ENCODE assay signal across 12 mouse cellular contexts in genomic region chr17:84111787-84112370, GRCm38 (mm10).
DNase-seq lines count a peak whose midpoint lies in the region; ATAC-seq and TF ChIP-seq lines count a peak whose summit lies in the region.
"Had no signal": no experiment of that assay in that cellular context is flagged by ENCODE, and none has a peak within 500 bp of the region (broad histone marks: within the 10 kb centered on the region; RNA-seq: fewer than 3 reads in every experiment).

No protein-coding gene starts in this region.

- intact Hi-C loops in gastrocnemius, adult 2 months (cut with DNase I) = loop anchor here (5.0 to 10.0 kb wide), 3 partner anchors 85 to 313 kb away; no protein-coding TSS in a partner anchor
- intact Hi-C loops in left cerebral cortex, postnatal 10 days (cut with DNase I) = no loop called here

- H3K9me3 ChIP-seq in embryonic facial prominence, embryonic 14.5 days (ENCODE audit: control insufficient read depth, low read length) = no peaks in the 10 kb centered on the region
- H3K9me3 ChIP-seq: forebrain, embryonic 15.5 days; midbrain, embryonic 12.5 days had no signal

- H3K9ac ChIP-seq in embryonic facial prominence, embryonic 14.5 days (ENCODE audit: low read depth, low read length) = 0 out of 2 replicates have a peak overlapping the region, but pooled peaks have one; percentile 35
- H3K9ac ChIP-seq: forebrain, embryonic 15.5 days; midbrain, embryonic 12.5 days had no signal

- DNase-seq in gastrocnemius, adult 2 months = no peak
- no peak for DNase-seq in gastrocnemius, postnatal 25 days
- DNase-seq in layer of hippocampus, adult 2 months (ENCODE audit: low spot score in 2 of 2) = no peak
- DNase-seq in layer of hippocampus, postnatal 10 days (ENCODE audit: low spot score in 2 of 2) = no peak
- peak; percentile 48 for DNase-seq in embryonic facial prominence, embryonic 14.5 days (ENCODE audit: low spot score)
- no peak for DNase-seq in left cerebral cortex, postnatal 10 days (ENCODE audit: extremely low spot score in 1 of 2, low spot score in 2 of 2)
- DNase-seq in layer of hippocampus, adult 8-10 months (ENCODE audit: low spot score in 2 of 2) = no peak
- DNase-seq: cerebellum, postnatal 25 days had no signal

- no peaks in the 10 kb centered on the region for H3K36me3 ChIP-seq in embryonic facial prominence, embryonic 14.5 days (ENCODE audit: control insufficient read depth, insufficient read depth, low read length)
- no peaks in the 10 kb centered on the region for H3K36me3 ChIP-seq in macrophage (ENCODE audit: inconsistent target)
- H3K36me3 ChIP-seq: forebrain, embryonic 15.5 days; midbrain, embryonic 12.5 days had no signal

- WGBS in embryonic facial prominence, embryonic 14.5 days = 52% methylated on average over 9 of the region's 10 CpGs
- WGBS in macrophage (ENCODE audit: missing documents) = 75% methylated on average over 7 of the region's 10 CpGs

- no peaks in the 10 kb centered on the region for H3K27me3 ChIP-seq in embryonic facial prominence, embryonic 14.5 days (replicated peaks; ENCODE audit: control insufficient read depth, insufficient read depth, low read length)
- H3K27me3 ChIP-seq: forebrain, embryonic 15.5 days; midbrain, embryonic 12.5 days had no signal

- peaks cover 20% of the 10 kb centered on the region for H3K4me1 ChIP-seq in embryonic facial prominence, embryonic 14.5 days (ENCODE audit: control insufficient read depth, insufficient read depth, low read length)

- no peak for TF ChIP-seq CTCF in gastrocnemius, adult 2 months (IDR thresholded peaks at IDR 0.05)
- no peak for TF ChIP-seq CTCF in layer of hippocampus, adult 2 months (conservative IDR thresholded peaks at IDR 0.05)

- H3K79me2 ChIP-seq in macrophage (ENCODE audit: inconsistent target) = peaks cover 11% of the 10 kb centered on the region; the same call in 1 of the 2 replicates

- no peak overlapping the region; the same call in 1 of the 2 replicates for H3K4me2 ChIP-seq in embryonic facial prominence, embryonic 14.5 days (ENCODE audit: low read depth, low read length)
- H3K4me2 ChIP-seq: forebrain, embryonic 15.5 days; heart, embryonic 11.5 days; midbrain, embryonic 12.5 days had no signal

- peak overlapping the region; percentile 86 for H3K27ac ChIP-seq in gastrocnemius, adult 2 months
- peak overlapping the region; percentile 78 for H3K27ac ChIP-seq in layer of hippocampus, adult 2 months
- H3K27ac ChIP-seq in embryonic facial prominence, embryonic 14.5 days (replicated peaks; ENCODE audit: low read depth, low read length) = peak overlapping the region; percentile 82
- H3K27ac ChIP-seq in macrophage = peak overlapping the region; percentile 67
- H3K27ac ChIP-seq: forebrain, embryonic 15.5 days; midbrain, embryonic 12.5 days had no signal

- H3K4me3 ChIP-seq in gastrocnemius, adult 2 months = 0 out of 2 replicates have a peak overlapping the region, but pooled peaks have one; percentile 15
- H3K4me3 ChIP-seq in layer of hippocampus, adult 2 months = no peak overlapping the region
- H3K4me3 ChIP-seq in embryonic facial prominence, embryonic 14.5 days (ENCODE audit: low read depth, low read length) = no peak overlapping the region
- no peak overlapping the region for H3K4me3 ChIP-seq in macrophage (ENCODE audit: inconsistent target)
- H3K4me3 ChIP-seq: forebrain, embryonic 15.5 days; midbrain, embryonic 12.5 days had no signal

- ATAC-seq in embryonic facial prominence, embryonic 14.5 days (ENCODE audit: low read depth) = no peak
- ATAC-seq: forebrain, embryonic 15.5 days had no signal
